Mouse (Mus musculus): ENCODE results near the gene Sp2. TPM values are rescaled to one million over a fixed set of nuclear protein-coding genes. Genes with fewer than 3 reads are reported as not detected.

The Sp2 gene
- total and polyA plus RNA-seq, 3 experiments, result 10.4 to 12.4 (median 12.3) TPM

GRCm38 (mm10) chr11:97018583-97019344 is 36.0 kb upstream of the Sp2 start:
- TF ChIP-seq POLR2A (IDR thresholded peaks at IDR 0.05; ENCODE audit: insufficient read depth, low read depth, low read length) (no peak), CTCF (IDR thresholded peaks at IDR 0.05) (no peak), EP300 (IDR thresholded peaks at IDR 0.05; ENCODE audit: insufficient read depth, low read depth, low read length) (no peak)
- intact Hi-C loops (cut with DNase I), result no loop called here
- WGBS, result 3% methylated on average over 51 of the region's 68 CpGs
- H3K4me3 ChIP-seq, result no peak overlapping the region
- H3K4me1 ChIP-seq (ENCODE audit: control insufficient read depth, insufficient read depth, low read length), result no peaks in the 10 kb centered on the region
- no peaks in the 10 kb centered on the region for H3K79me2 ChIP-seq (replicated peaks; ENCODE audit: control insufficient read depth, insufficient read depth, low read length)
- no peak overlapping the region for H3K27ac ChIP-seq
- peaks cover 30% of the 10 kb centered on the region for H3K27me3 ChIP-seq (ENCODE audit: control insufficient read depth, insufficient read depth, low read length)
- H3K36me3 ChIP-seq (ENCODE audit: control insufficient read depth, insufficient read depth, low read length), result no peaks in the 10 kb centered on the region
- no peak overlapping the region for H3K9ac ChIP-seq (ENCODE audit: low read depth, low read length)
- no peak for DNase-seq

GRCm38 (mm10) chr11:97017696-97018582 is 35.2 kb upstream of the Sp2 start:
- no peak overlapping the region for H3K27ac ChIP-seq
- H3K79me2 ChIP-seq (replicated peaks; ENCODE audit: control insufficient read depth, insufficient read depth, low read length), result no peaks in the 10 kb centered on the region
- TF ChIP-seq EP300 (IDR thresholded peaks at IDR 0.05; ENCODE audit: insufficient read depth, low read depth, low read length) (no peak), CTCF (IDR thresholded peaks at IDR 0.05) (no peak), POLR2A (IDR thresholded peaks at IDR 0.05; ENCODE audit: insufficient read depth, low read depth, low read length) (no peak)
- H3K9ac ChIP-seq (ENCODE audit: low read depth, low read length), result no peak overlapping the region
- H3K27me3 ChIP-seq (ENCODE audit: control insufficient read depth, insufficient read depth, low read length), result peaks cover 31% of the 10 kb centered on the region
- H3K4me1 ChIP-seq (ENCODE audit: control insufficient read depth, insufficient read depth, low read length), result no peaks in the 10 kb centered on the region
- WGBS, result 3% methylated on average over 36 of the region's 36 CpGs
- DNase-seq, result no peak
- no peak overlapping the region for H3K4me3 ChIP-seq
- intact Hi-C loops (cut with DNase I), result no loop called here
- no peaks in the 10 kb centered on the region for H3K36me3 ChIP-seq (ENCODE audit: control insufficient read depth, insufficient read depth, low read length)

- H3K36me3 ChIP-seq (ENCODE audit: control insufficient read depth, insufficient read depth, low read length), result no peaks in the 10 kb centered on the region
- peaks cover 13% of the 10 kb centered on the region for H3K27me3 ChIP-seq (ENCODE audit: control insufficient read depth, insufficient read depth, low read length)
- no peak within 1 kb of the TSS for H3K27ac ChIP-seq
- no peak within 1 kb of the TSS for H3K9ac ChIP-seq (ENCODE audit: low read depth, low read length)
- WGBS, result 15% methylated on average over 8 of the region's 8 CpGs
- no peaks in the 10 kb centered on the region for H3K79me2 ChIP-seq (replicated peaks; ENCODE audit: control insufficient read depth, insufficient read depth, low read length)
- intact Hi-C loops (cut with DNase I), result no loop called here
- DNase-seq, result no peak
- H3K4me1 ChIP-seq (ENCODE audit: control insufficient read depth, insufficient read depth, low read length), result no peaks in the 10 kb centered on the region
- no peak within 1 kb of the TSS for H3K4me3 ChIP-seq
- TF ChIP-seq EP300 (IDR thresholded peaks at IDR 0.05; ENCODE audit: insufficient read depth, low read depth, low read length) (no peak), POLR2A (IDR thresholded peaks at IDR 0.05; ENCODE audit: insufficient read depth, low read depth, low read length) (no peak), CTCF (IDR thresholded peaks at IDR 0.05) (no peak)
Observed at GRCm38 (mm10) chr11:97013121-97013670, 30.4 kb upstream of the Sp2 start, which contains the start of gene Sp6. Sp6 (plus strand) TSS chr11:97013394.

- no peak for DNase-seq
- Histone ChIP-seq H3K4me1 (ENCODE audit: control insufficient read depth, insufficient read depth, low read length) (no peaks in the 10 kb centered on the region), H3K79me2 (replicated peaks; ENCODE audit: control insufficient read depth, insufficient read depth, low read length) (no peaks in the 10 kb centered on the region), H3K9ac (ENCODE audit: low read depth, low read length) (no peak overlapping the region), H3K27me3 (ENCODE audit: control insufficient read depth, insufficient read depth, low read length) (peaks cover 3% of the 10 kb centered on the region; the same call in 1 of the 2 replicates), H3K36me3 (ENCODE audit: control insufficient read depth, insufficient read depth, low read length) (no peaks in the 10 kb centered on the region), H3K27ac (no peak overlapping the region), H3K4me3 (no peak overlapping the region)
- TF ChIP-seq POLR2A (IDR thresholded peaks at IDR 0.05; ENCODE audit: insufficient read depth, low read depth, low read length) (no peak), CTCF (IDR thresholded peaks at IDR 0.05) (no peak), EP300 (IDR thresholded peaks at IDR 0.05; ENCODE audit: insufficient read depth, low read depth, low read length) (no peak)
- 36% methylated on average over 8 of the region's 8 CpGs for WGBS
- intact Hi-C loops (cut with DNase I), result no loop called here
Observed at GRCm38 (mm10) chr11:97009198-97009790, 26.5 kb upstream of the Sp2 start.

GRCm38 (mm10) chr11:97007093-97007794 is 24.5 kb upstream of the Sp2 start:
- H3K27me3 ChIP-seq (ENCODE audit: control insufficient read depth, insufficient read depth, low read length), result peaks cover 2% of the 10 kb centered on the region; the same call in 1 of the 2 replicates
- no peaks in the 10 kb centered on the region for H3K36me3 ChIP-seq (ENCODE audit: control insufficient read depth, insufficient read depth, low read length)
- TF ChIP-seq EP300 (IDR thresholded peaks at IDR 0.05; ENCODE audit: insufficient read depth, low read depth, low read length), result no peak
- TF ChIP-seq CTCF (IDR thresholded peaks at IDR 0.05), result no peak
- no peak for TF ChIP-seq POLR2A (IDR thresholded peaks at IDR 0.05; ENCODE audit: insufficient read depth, low read depth, low read length)
- intact Hi-C loops (cut with DNase I), result no loop called here
- no peak for DNase-seq
- no peaks in the 10 kb centered on the region for H3K4me1 ChIP-seq (ENCODE audit: control insufficient read depth, insufficient read depth, low read length)
- H3K4me3 ChIP-seq, result no peak overlapping the region
- H3K79me2 ChIP-seq (replicated peaks; ENCODE audit: control insufficient read depth, insufficient read depth, low read length), result no peaks in the 10 kb centered on the region
- WGBS, result 42% methylated on average over 9 of the region's 9 CpGs
- no peak overlapping the region for H3K9ac ChIP-seq (ENCODE audit: low read depth, low read length)
- H3K27ac ChIP-seq, result no peak overlapping the region
